Mouse (Mus musculus): Measurements from ENCODE around the gene Celf2. TPM values are rescaled to one million over a fixed set of nuclear protein-coding genes. Genes with fewer than 3 reads are reported as not detected.
A peak's percentile ranks its signal among the peaks of the same experiment; 100 is the strongest.

Celf2 gene
- total RNA-seq, 1 experiment from 2014 or later: 141 TPM

- ATAC-seq (replicated peaks; ENCODE audit: low read depth, poor library complexity, severe bottlenecking): no peak
Measured at GRCm38 (mm10) chr2:6543650-6544049, 965.7 kb downstream of the Celf2 start.

DNA sequence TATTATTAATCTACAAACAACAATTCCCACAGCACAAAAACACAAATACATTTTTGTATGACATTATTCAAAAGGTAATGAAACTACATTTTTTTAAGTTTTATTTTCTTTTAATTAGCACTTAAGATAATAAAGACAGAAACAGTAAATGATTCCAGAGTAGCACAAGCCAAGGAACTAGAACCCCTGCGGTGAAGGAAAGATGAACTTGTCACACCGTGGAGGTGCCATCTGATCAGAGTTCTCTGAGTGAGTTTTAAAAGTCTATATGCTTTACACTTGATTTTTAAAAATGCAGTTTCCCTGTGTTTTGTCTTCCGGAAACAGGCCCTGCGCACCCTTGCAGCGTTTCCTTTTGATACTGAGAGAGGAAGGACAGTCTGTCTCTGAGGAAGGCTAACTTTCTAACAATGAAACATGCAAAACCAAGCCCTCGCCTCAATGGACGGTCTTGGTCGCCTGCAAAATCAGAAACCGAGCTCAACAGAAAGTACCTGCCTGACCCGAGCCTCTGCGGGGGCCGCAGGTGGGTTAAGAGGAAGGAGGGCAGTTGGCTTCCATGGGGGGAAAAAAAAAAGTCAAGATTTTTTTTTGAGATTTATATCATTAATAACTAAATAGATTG lies 966.7 kb downstream of the Celf2 start:
- peak; percentile 43 for ATAC-seq (replicated peaks; ENCODE audit: low read depth, poor library complexity, severe bottlenecking)

- ATAC-seq (replicated peaks; ENCODE audit: low read depth, poor library complexity, severe bottlenecking): no peak
Measured at GRCm38 (mm10) chr2:6540825-6541224, 968.5 kb downstream of the Celf2 start.

DNA sequence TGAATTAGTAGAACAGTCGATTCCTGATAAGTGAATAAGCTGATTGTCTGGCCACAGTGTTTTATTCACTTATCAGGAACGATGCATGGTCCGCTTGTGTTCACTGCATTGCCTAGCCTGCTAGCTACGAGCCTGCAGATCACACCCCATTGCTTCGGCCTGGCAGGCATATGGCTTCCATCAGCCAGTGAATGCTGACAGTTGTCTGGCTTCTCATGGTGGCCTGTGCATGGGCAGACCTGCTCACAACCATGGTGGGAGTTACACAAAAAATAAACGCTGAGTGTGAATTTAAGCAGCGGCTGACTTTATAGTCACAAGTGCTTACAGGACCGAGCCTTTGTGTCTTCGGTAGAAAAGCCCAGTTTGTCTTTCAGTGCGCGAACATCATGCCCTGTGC lies 969.3 kb downstream of the Celf2 start:
- no peak for ATAC-seq (replicated peaks; ENCODE audit: low read depth, poor library complexity, severe bottlenecking)

GRCm38 (mm10) chr2:6538500-6538899 lies 970.9 kb downstream of the Celf2 start:
- ATAC-seq (replicated peaks; ENCODE audit: low read depth, poor library complexity, severe bottlenecking): no peak

DNA sequence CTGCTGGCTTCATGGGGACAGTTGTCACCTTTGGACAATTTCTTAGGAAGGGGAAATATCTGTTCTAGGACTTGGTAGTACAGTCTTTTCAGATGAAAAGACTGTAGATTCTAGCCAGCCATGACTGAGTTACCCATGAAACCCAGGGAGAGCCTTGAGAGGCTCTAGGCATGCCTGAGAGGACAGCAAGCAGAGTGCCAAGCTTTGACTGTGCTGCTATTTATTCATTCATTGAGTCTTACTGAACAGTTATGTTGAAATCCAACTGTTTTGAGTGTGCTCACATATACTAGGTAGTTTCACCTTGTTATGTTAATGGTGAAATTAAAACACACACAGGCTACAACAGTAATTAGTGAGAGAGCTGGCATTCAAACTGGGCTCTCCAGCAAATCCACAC lies 971.3 kb downstream of the Celf2 start:
- no peak for ATAC-seq (replicated peaks; ENCODE audit: low read depth, poor library complexity, severe bottlenecking)

DNA sequence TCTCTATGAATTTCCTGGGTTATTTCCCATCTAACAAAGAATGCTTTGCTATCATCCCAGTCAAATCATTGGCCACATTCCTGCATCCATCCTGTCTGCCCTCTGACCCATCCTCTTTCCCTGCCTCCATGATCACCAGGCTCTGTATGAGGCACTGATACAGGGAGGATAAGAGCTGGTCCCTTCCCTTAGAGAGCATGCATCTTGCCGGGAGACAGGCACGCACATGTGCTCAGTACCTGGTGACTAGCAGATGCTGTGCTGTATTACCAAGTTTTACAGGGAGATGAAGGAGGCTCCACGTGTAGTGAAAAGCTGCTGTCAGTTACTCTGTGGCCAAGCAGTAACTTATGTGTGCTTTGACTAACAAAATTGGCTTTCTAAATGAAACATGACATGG lies 972.0 kb downstream of the Celf2 start:
- ATAC-seq (replicated peaks; ENCODE audit: low read depth, poor library complexity, severe bottlenecking): no peak

DNA sequence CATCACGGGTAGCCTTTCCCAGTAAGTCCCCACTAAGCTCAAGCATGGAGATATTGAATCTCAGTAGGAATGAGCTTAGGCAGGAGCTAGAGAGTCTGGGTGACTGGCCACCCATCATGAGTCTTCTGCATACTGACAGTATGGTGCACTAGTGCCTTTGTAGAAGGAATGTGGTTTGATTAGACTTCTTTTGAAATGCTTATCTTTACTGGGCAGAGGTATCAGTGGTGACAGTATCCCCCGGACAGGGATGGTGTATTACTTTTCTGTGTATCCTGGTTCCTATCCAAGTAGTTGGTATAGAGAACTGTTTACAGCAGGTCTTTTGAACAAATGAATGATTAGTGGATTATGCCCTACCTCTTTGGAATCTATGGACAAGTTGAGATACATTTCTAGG lies 973.0 kb downstream of the Celf2 start:
- ATAC-seq (replicated peaks; ENCODE audit: low read depth, poor library complexity, severe bottlenecking): peak; percentile 37; the same call in 1 of the 2 replicates

DNA sequence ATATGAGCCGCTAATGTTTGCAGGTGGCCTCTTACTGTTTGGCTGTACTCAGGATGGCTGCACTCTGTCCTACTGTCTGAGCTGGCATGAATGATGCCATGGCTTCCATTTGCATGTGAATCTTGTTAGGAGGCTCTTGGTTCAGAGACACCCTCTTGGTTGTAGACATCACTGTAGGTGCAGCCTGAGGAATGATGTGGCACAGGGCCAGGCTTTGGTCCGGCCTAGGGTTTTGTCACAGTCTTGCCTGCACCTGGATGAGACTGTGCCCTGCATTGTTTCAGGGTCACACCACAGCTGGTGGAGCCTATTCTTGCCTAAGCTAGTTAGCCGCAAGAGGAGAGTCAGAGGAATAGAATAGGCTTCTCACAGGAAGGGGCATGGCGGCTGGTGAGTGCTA lies 977.0 kb downstream of the Celf2 start:
- no peak for ATAC-seq (replicated peaks; ENCODE audit: low read depth, poor library complexity, severe bottlenecking)

- no peak for ATAC-seq (replicated peaks; ENCODE audit: low read depth, poor library complexity, severe bottlenecking)
Measured at GRCm38 (mm10) chr2:6528076-6528475, 981.3 kb downstream of the Celf2 start.

DNA sequence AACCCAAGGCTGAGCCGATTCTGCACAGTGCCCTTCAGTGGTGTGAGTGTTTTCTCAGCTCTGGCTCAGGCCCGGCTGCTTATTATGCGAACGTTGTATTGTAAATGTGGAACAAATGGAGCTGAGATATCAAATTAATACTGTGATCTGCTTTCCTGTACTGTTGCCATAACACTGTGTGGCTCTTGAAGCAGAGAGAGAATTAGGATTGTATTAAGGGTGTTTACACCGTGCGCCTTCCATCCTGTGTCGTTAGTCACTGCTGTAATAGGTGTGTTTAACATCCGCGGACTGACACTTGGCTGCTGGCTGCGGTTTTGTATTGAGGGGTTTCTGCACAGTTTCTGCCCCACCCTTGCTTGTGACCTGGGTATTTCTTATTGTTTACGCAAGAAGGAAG lies 982.5 kb downstream of the Celf2 start:
- no peak for ATAC-seq (replicated peaks; ENCODE audit: low read depth, poor library complexity, severe bottlenecking)

GRCm38 (mm10) chr2:6526311-6526710 lies 983.1 kb downstream of the Celf2 start:
- ATAC-seq (replicated peaks; ENCODE audit: low read depth, poor library complexity, severe bottlenecking): no peak

- no peak for ATAC-seq (replicated peaks; ENCODE audit: low read depth, poor library complexity, severe bottlenecking)
Measured at GRCm38 (mm10) chr2:6523924-6524300, 985.5 kb downstream of the Celf2 start.

GRCm38 (mm10) chr2:6523261-6523923 lies 986.0 kb downstream of the Celf2 start:
- no peak for ATAC-seq (replicated peaks; ENCODE audit: low read depth, poor library complexity, severe bottlenecking)

DNA sequence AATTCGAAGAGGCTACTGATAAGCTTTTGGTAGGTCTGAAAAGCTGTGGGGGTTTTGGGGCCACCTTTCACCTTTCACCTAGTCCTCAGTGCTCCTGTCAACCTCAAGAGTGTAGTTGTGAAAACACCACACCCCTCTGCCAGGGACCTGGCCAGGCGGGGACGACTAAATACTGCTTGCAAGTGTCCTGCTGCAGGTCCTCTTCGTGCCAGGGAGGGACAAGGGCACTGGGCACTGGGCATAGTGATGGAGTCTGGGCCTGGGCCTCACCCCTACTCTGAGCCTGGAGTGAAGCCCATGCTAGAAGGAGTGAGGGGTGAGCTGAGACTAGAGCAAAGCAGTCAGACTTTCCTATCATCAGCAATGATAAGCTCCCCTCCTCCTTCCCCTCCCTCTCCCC lies 987.0 kb downstream of the Celf2 start:
- ATAC-seq (replicated peaks; ENCODE audit: low read depth, poor library complexity, severe bottlenecking): no peak

DNA sequence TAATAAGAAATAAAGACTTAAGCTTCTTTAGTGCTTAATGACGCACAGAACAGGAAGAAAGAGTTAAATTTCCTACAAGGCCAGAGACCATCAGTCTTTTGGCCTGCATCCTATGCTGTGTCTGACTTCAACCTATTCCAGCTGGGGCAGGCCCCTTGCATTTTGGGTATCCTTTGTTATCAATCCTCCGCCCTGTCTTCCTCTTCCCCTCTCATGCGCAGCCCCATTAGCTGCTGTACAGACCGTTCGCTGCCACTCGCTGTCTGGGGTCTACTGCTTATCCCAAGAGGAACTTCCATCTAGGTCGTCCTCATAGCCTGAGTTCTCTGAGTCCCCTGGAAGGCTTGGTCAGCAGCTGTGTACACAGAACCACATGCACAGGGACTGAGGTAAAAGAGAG lies 996.2 kb downstream of the Celf2 start:
- no peak for ATAC-seq (replicated peaks; ENCODE audit: low read depth, poor library complexity, severe bottlenecking)

DNA sequence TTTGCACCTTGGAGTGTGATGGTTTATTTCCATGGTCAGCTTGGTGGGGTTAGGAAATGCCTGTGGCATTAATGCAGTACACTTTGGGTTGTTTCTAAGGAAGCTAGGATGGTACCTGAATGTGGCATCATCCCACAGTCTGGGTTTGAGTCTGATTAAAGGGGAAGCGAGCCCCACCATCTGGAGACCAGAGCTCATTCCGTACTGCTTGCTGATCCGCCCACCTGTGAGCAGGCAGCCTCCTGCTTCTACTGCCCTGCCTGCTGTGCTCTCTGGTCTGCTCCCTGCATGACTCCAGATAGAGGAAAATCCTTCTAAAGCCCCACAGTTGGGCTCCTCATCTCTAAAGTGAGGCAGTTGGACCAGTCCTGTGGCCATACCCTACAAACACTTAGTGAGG lies 1002.3 kb downstream of the Celf2 start:
- no peak for ATAC-seq (replicated peaks; ENCODE audit: low read depth, poor library complexity, severe bottlenecking)

DNA sequence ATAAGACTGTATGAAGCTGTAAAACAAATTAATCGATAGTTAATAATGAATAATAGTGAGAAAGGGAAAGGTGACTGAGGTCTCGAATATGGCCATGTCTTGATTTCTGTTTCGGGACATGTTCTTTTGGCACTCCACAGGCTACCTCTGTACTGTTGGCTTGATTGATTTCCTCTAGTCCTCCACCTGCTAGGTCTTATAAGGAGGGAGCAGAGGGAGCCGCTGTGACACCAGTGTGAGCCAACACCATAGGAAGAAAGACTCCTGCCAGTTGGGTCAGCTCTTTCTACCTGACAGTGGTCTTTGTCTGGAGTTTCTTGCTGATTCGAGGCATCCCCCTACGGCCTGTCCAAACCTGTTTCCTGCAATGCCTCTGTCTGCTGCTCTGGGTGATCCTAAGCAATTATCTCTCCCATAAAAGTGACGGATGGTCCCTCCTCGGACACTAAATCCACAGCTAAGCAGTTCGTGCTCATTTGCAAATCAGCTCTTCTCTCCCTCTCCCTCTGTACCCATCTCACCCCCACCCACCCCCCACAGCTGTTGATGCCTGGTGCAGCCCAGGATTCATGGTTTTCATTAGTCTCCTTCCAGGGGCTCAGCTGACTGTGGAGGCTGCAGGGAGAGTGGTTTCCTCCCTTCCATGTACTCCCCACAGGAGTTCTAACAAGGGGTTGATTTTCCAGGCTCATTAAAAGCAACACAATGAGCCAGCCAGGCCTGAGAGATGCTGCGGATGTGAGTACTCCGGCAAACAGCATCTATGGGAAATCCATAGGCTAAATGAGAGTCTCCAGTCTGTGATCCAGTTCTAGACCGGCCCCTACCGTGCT lies 1003.2 kb downstream of the Celf2 start:
- ATAC-seq (replicated peaks; ENCODE audit: low read depth, poor library complexity, severe bottlenecking): no peak

DNA sequence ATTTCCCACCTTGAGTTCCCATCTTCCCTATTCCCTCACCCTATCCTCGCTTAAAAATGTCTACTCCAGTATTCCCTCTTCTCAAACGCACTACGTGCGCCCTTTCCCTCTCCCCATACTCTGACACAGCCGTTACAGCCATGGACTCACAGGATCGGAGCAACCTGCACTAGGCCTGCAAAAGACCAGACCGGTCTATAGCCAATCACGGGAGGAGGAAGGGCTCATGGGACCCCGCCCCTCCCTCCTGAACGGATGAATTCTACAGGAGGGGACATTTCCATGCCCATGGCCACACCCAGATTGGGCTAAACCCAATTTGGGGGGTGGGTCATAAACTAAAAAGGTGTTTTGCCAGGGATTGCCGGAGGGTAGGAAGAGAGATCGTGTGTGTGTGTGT lies 1003.8 kb downstream of the Celf2 start:
- no peak for ATAC-seq (replicated peaks; ENCODE audit: low read depth, poor library complexity, severe bottlenecking)

GRCm38 (mm10) chr2:6498101-6498500 lies 1011.3 kb downstream of the Celf2 start:
- no peak for ATAC-seq (replicated peaks; ENCODE audit: low read depth, poor library complexity, severe bottlenecking)

- ATAC-seq (replicated peaks; ENCODE audit: low read depth, poor library complexity, severe bottlenecking): no peak
Measured at GRCm38 (mm10) chr2:6497636-6498035, 1011.7 kb downstream of the Celf2 start.
